Mouse (Mus musculus): ENCODE data around the gene Derl2. TPM values are rescaled to one million over a fixed set of nuclear protein-coding genes. Genes with fewer than 3 reads are reported as not detected.

Gene Derl2
- total RNA-seq, 1 experiment = 45.1 TPM

- no peaks in the 10 kb centered on the region for H3K4me1 ChIP-seq (ENCODE audit: control insufficient read depth in 2 of 2, insufficient read depth in 2 of 2, low read length in 2 of 2, poor library complexity in 1 of 2)
- no peak overlapping the region for H3K9ac ChIP-seq (ENCODE audit: insufficient read depth, low read depth, low read length, poor library complexity, severe bottlenecking)
- H3K36me3 ChIP-seq (ENCODE audit: control insufficient read depth, insufficient read depth, low read length, poor library complexity, severe bottlenecking) = peaks cover 17% of the 10 kb centered on the region
- TF ChIP-seq ZNF384 (IDR thresholded peaks at IDR 0.05; ENCODE audit: low read depth, low read length) (no peak), ZC3H11A (IDR thresholded peaks at IDR 0.05; ENCODE audit: borderline replicate concordance, low read depth, low read length) (no peak), CHD2 (IDR thresholded peaks at IDR 0.05; ENCODE audit: low read depth, low read length) (no peak), HCFC1 (IDR thresholded peaks at IDR 0.05; ENCODE audit: borderline replicate concordance, insufficient read depth, low read length) (no peak), MAFK (IDR thresholded peaks at IDR 0.05; ENCODE audit: insufficient read depth, low read depth, low read length) (no peak)
- H3K9me3 ChIP-seq (ENCODE audit: control insufficient read depth, insufficient read depth, low read depth, low read length) = no peaks in the 10 kb centered on the region
- H3K4me3 ChIP-seq (ENCODE audit: insufficient read depth in 1 of 2, low read depth in 1 of 2, low read length in 2 of 2, poor library complexity in 1 of 2, severe bottlenecking in 1 of 2) = no peak overlapping the region
- in situ Hi-C loops (cut with MboI; ENCODE audit: low sequenced_read_pairs in 2 of 2, unreplicated experiment in 2 of 2) = no loop called here
- no peak overlapping the region for H3K27ac ChIP-seq (ENCODE audit: insufficient read depth, low read depth, low read length, poor library complexity, severe bottlenecking)
- DNase-seq (ENCODE audit: low read depth, low spot score) = no peak
These were observed 47.1 kb downstream of the Derl2 start for GRCm38 (mm10) chr11:70972586-70972985.

- Histone ChIP-seq H3K9ac (ENCODE audit: insufficient read depth, low read depth, low read length, poor library complexity, severe bottlenecking) (peak overlapping the region; percentile 88), H3K9me3 (ENCODE audit: control insufficient read depth, insufficient read depth, low read depth, low read length) (no peaks in the 10 kb centered on the region), H3K4me1 (ENCODE audit: control insufficient read depth in 2 of 2, insufficient read depth in 2 of 2, low read length in 2 of 2, poor library complexity in 1 of 2) (no peaks in the 10 kb centered on the region), H3K4me3 (ENCODE audit: insufficient read depth in 1 of 2, low read depth in 1 of 2, low read length in 2 of 2, poor library complexity in 1 of 2, severe bottlenecking in 1 of 2) (peak overlapping the region; percentile 94 to 97), H3K36me3 (ENCODE audit: control insufficient read depth, insufficient read depth, low read length, poor library complexity, severe bottlenecking) (peaks cover 9% of the 10 kb centered on the region), H3K27ac (ENCODE audit: insufficient read depth, low read depth, low read length, poor library complexity, severe bottlenecking) (peak overlapping the region; percentile 64; the same call in 1 of the 2 replicates)
- no peak for DNase-seq (ENCODE audit: low read depth, low spot score)
- in situ Hi-C loops (cut with MboI; ENCODE audit: low sequenced_read_pairs in 2 of 2, unreplicated experiment in 2 of 2) = no loop called here
- TF ChIP-seq ZC3H11A (IDR thresholded peaks at IDR 0.05; ENCODE audit: borderline replicate concordance, low read depth, low read length) (no peak), MAFK (IDR thresholded peaks at IDR 0.05; ENCODE audit: insufficient read depth, low read depth, low read length) (no peak), HCFC1 (IDR thresholded peaks at IDR 0.05; ENCODE audit: borderline replicate concordance, insufficient read depth, low read length) (0 out of 2 replicates have a peak, but pooled peaks have one; percentile 15), CHD2 (IDR thresholded peaks at IDR 0.05; ENCODE audit: low read depth, low read length) (no peak), ZNF384 (IDR thresholded peaks at IDR 0.05; ENCODE audit: low read depth, low read length) (0 out of 2 replicates have a peak, but pooled peaks have one; percentile 24)
These were observed 48.8 kb downstream of the Derl2 start for GRCm38 (mm10) chr11:70970560-70971540.

- in situ Hi-C loops (cut with MboI; ENCODE audit: low sequenced_read_pairs in 2 of 2, unreplicated experiment in 2 of 2) = no loop called here
- H3K9ac ChIP-seq (ENCODE audit: insufficient read depth, low read depth, low read length, poor library complexity, severe bottlenecking) = peak within 1 kb of the TSS; percentile 98
- peak within 1 kb of the TSS; percentile 68 for H3K27ac ChIP-seq (ENCODE audit: insufficient read depth, low read depth, low read length, poor library complexity, severe bottlenecking)
- H3K9me3 ChIP-seq (ENCODE audit: control insufficient read depth, insufficient read depth, low read depth, low read length) = no peaks in the 10 kb centered on the region
- peak within 1 kb of the TSS; percentile 95 to 97 for H3K4me3 ChIP-seq (ENCODE audit: insufficient read depth in 1 of 2, low read depth in 1 of 2, low read length in 2 of 2, poor library complexity in 1 of 2, severe bottlenecking in 1 of 2)
- peak; percentile 93 for DNase-seq (ENCODE audit: low read depth, low spot score)
- peak; percentile 89 for TF ChIP-seq HCFC1 (IDR thresholded peaks at IDR 0.05; ENCODE audit: borderline replicate concordance, insufficient read depth, low read length)
- TF ChIP-seq ZNF384 (IDR thresholded peaks at IDR 0.05; ENCODE audit: low read depth, low read length) = no peak
- TF ChIP-seq CHD2 (IDR thresholded peaks at IDR 0.05; ENCODE audit: low read depth, low read length) = peak; percentile 69
- TF ChIP-seq ZC3H11A (IDR thresholded peaks at IDR 0.05; ENCODE audit: borderline replicate concordance, low read depth, low read length) = no peak
- TF ChIP-seq MAFK (IDR thresholded peaks at IDR 0.05; ENCODE audit: insufficient read depth, low read depth, low read length) = no peak
- peaks cover 9% of the 10 kb centered on the region for H3K36me3 ChIP-seq (ENCODE audit: control insufficient read depth, insufficient read depth, low read length, poor library complexity, severe bottlenecking)
- H3K4me1 ChIP-seq (ENCODE audit: control insufficient read depth in 2 of 2, insufficient read depth in 2 of 2, low read length in 2 of 2, poor library complexity in 1 of 2) = peaks cover 0 to 3% of the 10 kb centered on the region in 2 experiments; a peak in 1 of 4 replicates
These were observed 49.7 kb downstream of the Derl2 start, which contains the start of the genes Nup88 and Rpain for GRCm38 (mm10) chr11:70969821-70970559. Gene Nup88 (minus strand): TSS chr11:70969973. Gene Rpain (plus strand): TSS chr11:70970213.

GRCm38 (mm10) chr11:70969271-70969794 lies 50.3 kb downstream of the Derl2 start:
- DNase-seq (ENCODE audit: low read depth, low spot score) = no peak
- in situ Hi-C loops (cut with MboI; ENCODE audit: low sequenced_read_pairs in 2 of 2, unreplicated experiment in 2 of 2) = no loop called here

More at GRCm38 (mm10) chr11:70969271-70969794, 50.3 kb downstream of the Derl2 start:
- peaks cover 0 to 3% of the 10 kb centered on the region in 2 experiments; a peak in 1 of 4 replicates for H3K4me1 ChIP-seq (ENCODE audit: control insufficient read depth in 2 of 2, insufficient read depth in 2 of 2, low read length in 2 of 2, poor library complexity in 1 of 2)
- H3K36me3 ChIP-seq (ENCODE audit: control insufficient read depth, insufficient read depth, low read length, poor library complexity, severe bottlenecking) = peaks cover 7% of the 10 kb centered on the region
- peak overlapping the region; percentile 68 for H3K27ac ChIP-seq (ENCODE audit: insufficient read depth, low read depth, low read length, poor library complexity, severe bottlenecking)
- peak overlapping the region; percentile 86 to 95 for H3K4me3 ChIP-seq (ENCODE audit: insufficient read depth in 1 of 2, low read depth in 1 of 2, low read length in 2 of 2, poor library complexity in 1 of 2, severe bottlenecking in 1 of 2)
- peak overlapping the region; percentile 98 for H3K9ac ChIP-seq (ENCODE audit: insufficient read depth, low read depth, low read length, poor library complexity, severe bottlenecking)
- TF ChIP-seq CHD2 (IDR thresholded peaks at IDR 0.05; ENCODE audit: low read depth, low read length) (no peak), ZC3H11A (IDR thresholded peaks at IDR 0.05; ENCODE audit: borderline replicate concordance, low read depth, low read length) (no peak), ZNF384 (IDR thresholded peaks at IDR 0.05; ENCODE audit: low read depth, low read length) (no peak), HCFC1 (IDR thresholded peaks at IDR 0.05; ENCODE audit: borderline replicate concordance, insufficient read depth, low read length) (no peak), MAFK (IDR thresholded peaks at IDR 0.05; ENCODE audit: insufficient read depth, low read depth, low read length) (no peak)
- no peaks in the 10 kb centered on the region for H3K9me3 ChIP-seq (ENCODE audit: control insufficient read depth, insufficient read depth, low read depth, low read length)

All from ES-E14 (cell line).